Mouse (Mus musculus): ENCODE results near the gene Srsf11. TPM values are rescaled to one million over a fixed set of nuclear protein-coding genes. Genes with fewer than 3 reads are reported as not detected.

Srsf11 gene
- total and polyA plus RNA-seq, 3 experiments, result 205 to 725 (median 288) TPM

GRCm38 (mm10) chr3:157998742-157999369 lies 37.6 kb downstream of the Srsf11 start:
- Histone ChIP-seq H3K36me3 (replicated peaks in 1 of 2; ENCODE audit: control insufficient read depth in 1 of 2, insufficient read depth in 1 of 2, low read length in 1 of 2) (peaks cover 37 to 86% of the 10 kb centered on the region in 2 experiments), H3K9ac (ENCODE audit: insufficient read depth, low read depth) (no peak overlapping the region), H3K4me2 (ENCODE audit: insufficient read depth, low read depth, poor library complexity, severe bottlenecking) (no peak overlapping the region), H3K27me3 (replicated peaks) (no peaks in the 10 kb centered on the region), H3K4me3 (replicated peaks in 1 of 3; ENCODE audit: low read depth in 2 of 3, low read length in 2 of 3, poor library complexity in 1 of 3) (no peak overlapping the region), H3K9me3 (replicated peaks; ENCODE audit: low read length) (no peaks in the 10 kb centered on the region), H3K4me1 (ENCODE audit: control insufficient read depth in 1 of 2, insufficient read depth in 2 of 2) (peaks cover 0 to 5% of the 10 kb centered on the region in 2 experiments; a peak in 1 of 4 replicates), H3K27ac (ENCODE audit: insufficient read depth, low read depth) (no peak overlapping the region), H3K79me2 (replicated peaks; ENCODE audit: control insufficient read depth, extremely low read depth, insufficient read depth, poor library complexity, severe bottlenecking) (0 out of 2 replicates have a peak, but pooled peaks cover 2% of the 10 kb centered on the region)
- no peak for TF ChIP-seq TCF12 (IDR thresholded peaks at IDR 0.05; ENCODE audit: low read depth, low read length)
- no peak for TF ChIP-seq RAD21 (IDR thresholded peaks at IDR 0.05; ENCODE audit: low read depth, low read length)
- TF ChIP-seq MAFK (IDR thresholded peaks at IDR 0.05; ENCODE audit: insufficient replicate concordance, low read length), result no peak
- no peak for TF ChIP-seq PAX5 (IDR thresholded peaks at IDR 0.05; ENCODE audit: low read length)
- no peak for TF ChIP-seq JUN (IDR thresholded peaks at IDR 0.05; ENCODE audit: insufficient read depth, low read depth, low read length)
- no peak for TF ChIP-seq MEF2A (IDR thresholded peaks at IDR 0.05; ENCODE audit: borderline replicate concordance, low read depth, low read length)
- no peak for TF ChIP-seq USF2 (conservative IDR thresholded peaks at IDR 0.05; ENCODE audit: low read depth, low read length)
- no peak for TF ChIP-seq POLR2AphosphoS2 (IDR thresholded peaks at IDR 0.05; ENCODE audit: low read depth, low read length)
- no peak for TF ChIP-seq MAZ (IDR thresholded peaks at IDR 0.05; ENCODE audit: low read depth, low read length)
- no peak for TF ChIP-seq ETS1 (conservative IDR thresholded peaks at IDR 0.05; ENCODE audit: low read depth, low read length)
- TF ChIP-seq BHLHE40 (IDR thresholded peaks at IDR 0.05; ENCODE audit: low read depth, low read length), result no peak
- no peak for TF ChIP-seq JUND (conservative IDR thresholded peaks at IDR 0.05; ENCODE audit: low read depth, low read length)
- no peak for TF ChIP-seq RCOR1 (conservative IDR thresholded peaks at IDR 0.05; ENCODE audit: low read depth, low read length)
- no peak for TF ChIP-seq TBP (conservative IDR thresholded peaks at IDR 0.05; ENCODE audit: low read depth, low read length)
- TF ChIP-seq ZC3H11A (IDR thresholded peaks at IDR 0.05; ENCODE audit: low read depth, low read length), result no peak
- TF ChIP-seq EP300 (IDR thresholded peaks at IDR 0.05; ENCODE audit: low read length), result no peak
- no peak for TF ChIP-seq SIN3A (IDR thresholded peaks at IDR 0.05; ENCODE audit: low read length)
- TF ChIP-seq ZKSCAN1 (IDR thresholded peaks at IDR 0.05; ENCODE audit: borderline replicate concordance, low read depth, low read length), result no peak
- TF ChIP-seq POLR2A (IDR thresholded peaks at IDR 0.05; ENCODE audit: low read depth, low read length), result no peak
- in situ Hi-C loops (cut with MboI; ENCODE audit: low pct_ligation_motif_present, low pct_unique_long_range_greater_than_20kb, low sequenced_read_pairs) (no loop called here), dilution Hi-C loops (cut with MboI; ENCODE audit: extremely low pct_ligation_motif_present, extremely low pct_unique_long_range_greater_than_20kb, low sequenced_read_pairs) (no loop called here)
- no peak for DNase-seq (ENCODE audit: extremely low read depth)

- H3K4me1 ChIP-seq (ENCODE audit: control insufficient read depth in 1 of 2, insufficient read depth in 2 of 2), result peaks cover 0 to 5% of the 10 kb centered on the region in 2 experiments; a peak in 1 of 4 replicates
- dilution Hi-C loops (cut with MboI; ENCODE audit: extremely low pct_ligation_motif_present, extremely low pct_unique_long_range_greater_than_20kb, low sequenced_read_pairs), result no loop called here
- no peak overlapping the region for H3K9ac ChIP-seq (ENCODE audit: insufficient read depth, low read depth)
- H3K9me3 ChIP-seq (replicated peaks; ENCODE audit: low read length), result no peaks in the 10 kb centered on the region
- H3K79me2 ChIP-seq (replicated peaks; ENCODE audit: control insufficient read depth, extremely low read depth, insufficient read depth, poor library complexity, severe bottlenecking), result 0 out of 2 replicates have a peak, but pooled peaks cover 2% of the 10 kb centered on the region
- TF ChIP-seq ZNF384 (IDR thresholded peaks at IDR 0.05; ENCODE audit: low read depth, low read length) (no peak), ZMIZ1 (IDR thresholded peaks at IDR 0.05; ENCODE audit: low read depth, low read length) (no peak), JUND (conservative IDR thresholded peaks at IDR 0.05; ENCODE audit: low read depth, low read length) (no peak), NRF1 (IDR thresholded peaks at IDR 0.05; ENCODE audit: low read depth, low read length) (no peak), CTCF (conservative IDR thresholded peaks at IDR 0.05 in 1 of 2, IDR thresholded peaks at IDR 0.05 in 1 of 2; ENCODE audit: low read depth in 2 of 2, low read length in 2 of 2) (no peak), SIN3A (IDR thresholded peaks at IDR 0.05; ENCODE audit: low read length) (no peak), PAX5 (IDR thresholded peaks at IDR 0.05; ENCODE audit: low read length) (no peak), EP300 (IDR thresholded peaks at IDR 0.05; ENCODE audit: low read length) (no peak), MXI1 (IDR thresholded peaks at IDR 0.05; ENCODE audit: low read depth, low read length) (no peak), UBTF (IDR thresholded peaks at IDR 0.05; ENCODE audit: low read depth, low read length) (no peak), JUN (IDR thresholded peaks at IDR 0.05; ENCODE audit: insufficient read depth, low read depth, low read length) (no peak), POLR2AphosphoS2 (IDR thresholded peaks at IDR 0.05; ENCODE audit: low read depth, low read length) (no peak), MEF2A (IDR thresholded peaks at IDR 0.05; ENCODE audit: borderline replicate concordance, low read depth, low read length) (no peak), BHLHE40 (IDR thresholded peaks at IDR 0.05; ENCODE audit: low read depth, low read length) (no peak), E2F4 (IDR thresholded peaks at IDR 0.05; ENCODE audit: insufficient replicate concordance, low read depth, low read length) (no peak)
- no peak overlapping the region for H3K4me3 ChIP-seq (replicated peaks in 1 of 3; ENCODE audit: low read depth in 2 of 3, low read length in 2 of 3, poor library complexity in 1 of 3)
- no peak for DNase-seq (ENCODE audit: extremely low read depth)
- in situ Hi-C loops (cut with MboI; ENCODE audit: low pct_ligation_motif_present, low pct_unique_long_range_greater_than_20kb, low sequenced_read_pairs), result no loop called here
- H3K4me2 ChIP-seq (ENCODE audit: insufficient read depth, low read depth, poor library complexity, severe bottlenecking), result no peak overlapping the region
- no peak overlapping the region for H3K27ac ChIP-seq (ENCODE audit: insufficient read depth, low read depth)
- H3K27me3 ChIP-seq (replicated peaks), result no peaks in the 10 kb centered on the region
- H3K36me3 ChIP-seq (replicated peaks in 1 of 2; ENCODE audit: control insufficient read depth in 1 of 2, insufficient read depth in 1 of 2, low read length in 1 of 2), result peaks cover 31 to 77% of the 10 kb centered on the region in 2 experiments
These were observed 40.7 kb downstream of the Srsf11 start for GRCm38 (mm10) chr3:157995726-157996125.

Data from CH12.LX (cell line).